Mouse (Mus musculus) urinary bladder, adult 18-20 months (tissue): ENCODE measurements around the gene 2300009A05Rik.

Source experiments
- DNase-seq, 2 experiments: peaks; one replicate each; pipeline ENCODE4 v3.0.0; 2022; ENCODE audit warnings: low spot score in 2 of 2, mixed read lengths in 2 of 2

2300009A05Rik gene

GRCm38 (mm10) chr9:63348146-63348545 is 50.9 kb downstream of the 2300009A05Rik start:
- no peak for DNase-seq

- DNase-seq: no peak
Observed at GRCm38 (mm10) chr9:63346029-63346428, 53.0 kb downstream of the 2300009A05Rik start.
